Mouse (Mus musculus) G1E-ER4 (cell line): ENCODE measurements around the gene Cyp26a1. TPM values are rescaled to one million over a fixed set of nuclear protein-coding genes. Genes with fewer than 3 reads are reported as not detected.

Source experiments
- GATA1 ChIP-seq: IDR thresholded peaks from one replicate; pipeline ENCODE4 v1.8.0; 2012; ENCODE audit warnings: low read length, inconsistent platforms
- polyA plus RNA-seq: library from polyadenylated mRNA; stranded (reverse); fragments of >175 nt; gene quantifications from 2 replicates; pipeline ENCODE4 v1.2.3, GENCODE M21; 2012

Cyp26a1 gene
- polyA plus RNA-seq, 1 experiment, result 0.44 TPM

DNA sequence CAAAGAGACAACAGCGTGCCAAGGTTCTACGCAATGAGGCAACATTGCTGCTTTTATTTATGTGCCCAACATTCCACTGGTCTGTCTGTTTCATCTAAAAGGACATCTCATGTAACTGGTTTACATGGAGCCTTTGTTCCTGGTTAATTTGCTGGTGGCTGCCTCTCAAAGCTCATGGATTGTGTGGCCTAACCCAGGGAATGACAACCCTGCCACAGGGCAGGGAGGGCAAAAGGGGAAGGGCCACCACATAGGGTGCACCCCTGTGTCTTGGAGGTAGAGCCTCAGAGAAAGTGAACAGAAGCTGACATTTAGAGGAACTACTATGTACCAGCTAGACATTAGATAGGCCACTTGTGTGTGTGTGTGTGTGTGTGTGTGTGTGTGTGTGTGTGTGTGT, 29.8 kb downstream of the Cyp26a1 start:
- no peak for TF ChIP-seq GATA1

- TF ChIP-seq GATA1, result no peak
These were observed 37.8 kb downstream of the Cyp26a1 start for GRCm38 (mm10) chr19:37735426-37735825.

GRCm38 (mm10) chr19:37738575-37738974, 41.0 kb downstream of the Cyp26a1 start:
- TF ChIP-seq GATA1, result no peak

GRCm38 (mm10) chr19:37740043-37740442, 42.4 kb downstream of the Cyp26a1 start:
- no peak for TF ChIP-seq GATA1

Other genes with a start within 250 kb of the Cyp26a1 start
- 22.3 and 31.0 TPM in 2 replicates for gene Exoc6, start 147.4 kb upstream of the Cyp26a1 start, polyA plus RNA-seq
- 0.11 and 0.17 TPM in 2 replicates for gene Cyp26c1, start 12.2 kb upstream of the Cyp26a1 start, polyA plus RNA-seq